Mouse (Mus musculus) layer of hippocampus, postnatal 25 days (tissue): ENCODE results near the gene Cpne9. TPM values are rescaled to one million over a fixed set of nuclear protein-coding genes. Genes with fewer than 3 reads are reported as not detected.

Experiments
- DNase-seq, 2 experiments: peaks; one replicate each; pipeline ENCODE4 v3.0.0; 2022; ENCODE audit warnings: mixed read lengths in 2 of 2, low spot score in 1 of 2; ENCODE audit errors: extremely low spot score in 1 of 2
- total RNA-seq, 2 experiments: library from RNA; stranded (reverse); gene quantifications; 2 replicates each; pipeline ENCODE4 v1.2.3; 2021

Cpne9 gene
- total RNA-seq, 2 experiments from 2014 or later: 17.5 to 18.9 TPM

GRCm38 (mm10) chr6:113336852-113337620 lies 54.9 kb downstream of the Cpne9 start:
- DNase-seq: no peak

GRCm38 (mm10) chr6:113341574-113341973 lies 59.5 kb downstream of the Cpne9 start:
- no peak for DNase-seq

- DNase-seq: no peak
Measured at GRCm38 (mm10) chr6:113342297-113342696, 60.2 kb downstream of the Cpne9 start.

- peak; percentile 52 to 65 for DNase-seq
Measured at GRCm38 (mm10) chr6:113343177-113344092, 61.3 kb downstream of the Cpne9 start, which contains the start of gene Camk1. Camk1 (minus strand) TSS chr6:113343984.

- no peak for DNase-seq
Measured at GRCm38 (mm10) chr6:113344321-113344720, 62.2 kb downstream of the Cpne9 start.

GRCm38 (mm10) chr6:113346897-113347296 lies 64.8 kb downstream of the Cpne9 start:
- no peak for DNase-seq

GRCm38 (mm10) chr6:113350538-113350937 lies 68.4 kb downstream of the Cpne9 start:
- DNase-seq: no peak

- no peak for DNase-seq
Measured at GRCm38 (mm10) chr6:113351161-113351560, 69.1 kb downstream of the Cpne9 start.

GRCm38 (mm10) chr6:113351653-113352052 lies 69.5 kb downstream of the Cpne9 start:
- no peak for DNase-seq

GRCm38 (mm10) chr6:113352820-113353219 lies 70.7 kb downstream of the Cpne9 start:
- no peak for DNase-seq

- no peak for DNase-seq
Measured at GRCm38 (mm10) chr6:113353696-113354095, 71.6 kb downstream of the Cpne9 start.

Other genes with a start within 250 kb of the Cpne9 start
- gene Thumpd3, start 236.1 kb upstream of the Cpne9 start, total RNA-seq: 10 to 100 TPM; 34.3 to 42.3 TPM
- 100 to 1,000 TPM in 1 of 2 experiments, 10 to 100 TPM in 1; 92.7 to 121 TPM for gene Setd5, start 204.9 kb upstream of the Cpne9 start, total RNA-seq
- 10 to 100 TPM; 73.2 to 84.9 TPM for gene Lhfpl4, start 86.9 kb upstream of the Cpne9 start, total RNA-seq
- gene Mtmr14, start 44.5 kb upstream of the Cpne9 start, total RNA-seq: 10 to 100 TPM; 15.7 to 17.3 TPM
- 10 to 100 TPM; 32.2 to 35.1 TPM for gene Brpf1, start 24.8 kb downstream of the Cpne9 start, total RNA-seq
- gene Ogg1, start 44.7 kb downstream of the Cpne9 start, total RNA-seq: 1 to 10 TPM; 7.8 to 8.2 TPM
- gene Camk1, start 61.7 kb downstream of the Cpne9 start, total RNA-seq: 10 to 100 TPM; 46.7 to 51.6 TPM
- 10 to 100 TPM; 50.1 to 53.2 TPM for gene Tada3, start 95.6 kb downstream of the Cpne9 start, total RNA-seq
- 100 to 1,000 TPM; 320 to 364 TPM for gene Arpc4, start 95.8 kb downstream of the Cpne9 start, total RNA-seq
- 10 to 100 TPM; 13.1 to 20.7 TPM for gene Ttll3, start 107.0 kb downstream of the Cpne9 start, total RNA-seq
- gene Rpusd3, start 137.0 kb downstream of the Cpne9 start, total RNA-seq: 10 to 100 TPM; 32.7 to 32.9 TPM
- gene Cidec, start 153.5 kb downstream of the Cpne9 start, total RNA-seq: not detected
- gene Jagn1, start 160.3 kb downstream of the Cpne9 start, total RNA-seq: 10 to 100 TPM; 42.8 to 48.0 TPM
- under 1 TPM; 0.22 to 0.52 TPM for gene Il17re, start 176.2 kb downstream of the Cpne9 start, total RNA-seq
- 1 to 10 TPM; 6.0 to 6.3 TPM for gene Il17rc, start 189.1 kb downstream of the Cpne9 start, total RNA-seq
- gene Creld1, start 201.0 kb downstream of the Cpne9 start, total RNA-seq: 100 to 1,000 TPM; 104 to 117 TPM
- 10 to 100 TPM; 54.7 to 57.0 TPM for gene Prrt3, start 219.6 kb downstream of the Cpne9 start, total RNA-seq
- gene Emc3, start 249.3 kb downstream of the Cpne9 start, total RNA-seq: 10 to 100 TPM; 76.8 to 85.4 TPM
- gene Fancd2, start 249.4 kb downstream of the Cpne9 start, total RNA-seq: 1 to 10 TPM; 1.4 to 2.3 TPM